Mouse (Mus musculus) forebrain, embryonic 14.5 days (tissue): Measurements from ENCODE around the gene Aqp3. TPM values are rescaled to one million over a fixed set of nuclear protein-coding genes. Genes with fewer than 3 reads are reported as not detected.

ENCODE experiments used
- ATAC-seq: fragments of 200-750 bp; cut with Nextera tagmentation; 2 replicates; pipeline ENCODE4 v1.8.0; 2017; ENCODE audit warnings: mild to moderate bottlenecking, moderate library complexity
- DNase-seq: peaks from one replicate; pipeline ENCODE4 v3.0.0-alpha.2; 2015; ENCODE audit warnings: low spot score
- H3K27ac ChIP-seq: fragments of 300-500 bp; sonication (generic); 2 replicates; pipeline ENCODE4 v1.5.1; 2014; ENCODE audit warnings: low read depth, mild to moderate bottlenecking, control low read depth, low read length, moderate library complexity
- H3K27me3 ChIP-seq: fragments of 300-500 bp; sonication (generic); replicated peaks from 2 replicates; pipeline ENCODE4 v1.6.1; 2014; ENCODE audit warnings: low read length, control low read depth, mixed read lengths; ENCODE audit not compliant: control insufficient read depth, insufficient read depth
- H3K36me3 ChIP-seq: fragments of 300-500 bp; sonication (generic); 2 replicates; pipeline ENCODE4 v1.6.1; 2014; ENCODE audit warnings: low read length, control low read depth; ENCODE audit not compliant: control insufficient read depth, insufficient read depth
- H3K4me1 ChIP-seq: fragments of 300-500 bp; sonication (generic); 2 replicates; pipeline ENCODE4 v1.6.1; 2014; ENCODE audit warnings: antibody characterized with exemption, low read length, control low read depth; ENCODE audit not compliant: control insufficient read depth, insufficient read depth
- H3K4me2 ChIP-seq: fragments of 300-500 bp; sonication (generic); 2 replicates; pipeline ENCODE4 v1.6.1; 2014; ENCODE audit warnings: mild to moderate bottlenecking, control low read depth, low read length
- H3K4me3 ChIP-seq: fragments of 300-500 bp; sonication (generic); 2 replicates; pipeline ENCODE4 v1.5.1; 2014; ENCODE audit warnings: low read depth, low read length, control low read depth
- H3K9ac ChIP-seq: fragments of 300-500 bp; sonication (generic); 2 replicates; pipeline ENCODE4 v1.6.1; 2014; ENCODE audit warnings: mild to moderate bottlenecking, low read length, control low read depth, moderate library complexity
- H3K9me3 ChIP-seq: fragments of 300-500 bp; sonication (generic); replicated peaks from 2 replicates; pipeline ENCODE4 v1.6.1; 2016; ENCODE audit warnings: low read length, control low read depth, mixed read lengths; ENCODE audit not compliant: control insufficient read depth
- WGBS: fragments of 180-500 bp; shearing (Covaris S2); extraction: QIAGEN DNeasy Blood & Tissue Kit; methylation state at CpG from one replicate; pipeline ENCODE4 v1.1.7; 2014; 5-methylcytosine and 5-hydroxymethylcytosine counted together
- polyA plus RNA-seq: library from polyadenylated mRNA; unstranded; fragments of >200 nt; fragmentation: Nextera tagmentation; extraction: Ambion mirVana; gene quantifications from 2 replicates; pipeline ENCODE4 v1.2.1, GENCODE M21; 2014

The Aqp3 gene
- polyA plus RNA-seq, 1 experiment from 2014 or later = not detected

DNA sequence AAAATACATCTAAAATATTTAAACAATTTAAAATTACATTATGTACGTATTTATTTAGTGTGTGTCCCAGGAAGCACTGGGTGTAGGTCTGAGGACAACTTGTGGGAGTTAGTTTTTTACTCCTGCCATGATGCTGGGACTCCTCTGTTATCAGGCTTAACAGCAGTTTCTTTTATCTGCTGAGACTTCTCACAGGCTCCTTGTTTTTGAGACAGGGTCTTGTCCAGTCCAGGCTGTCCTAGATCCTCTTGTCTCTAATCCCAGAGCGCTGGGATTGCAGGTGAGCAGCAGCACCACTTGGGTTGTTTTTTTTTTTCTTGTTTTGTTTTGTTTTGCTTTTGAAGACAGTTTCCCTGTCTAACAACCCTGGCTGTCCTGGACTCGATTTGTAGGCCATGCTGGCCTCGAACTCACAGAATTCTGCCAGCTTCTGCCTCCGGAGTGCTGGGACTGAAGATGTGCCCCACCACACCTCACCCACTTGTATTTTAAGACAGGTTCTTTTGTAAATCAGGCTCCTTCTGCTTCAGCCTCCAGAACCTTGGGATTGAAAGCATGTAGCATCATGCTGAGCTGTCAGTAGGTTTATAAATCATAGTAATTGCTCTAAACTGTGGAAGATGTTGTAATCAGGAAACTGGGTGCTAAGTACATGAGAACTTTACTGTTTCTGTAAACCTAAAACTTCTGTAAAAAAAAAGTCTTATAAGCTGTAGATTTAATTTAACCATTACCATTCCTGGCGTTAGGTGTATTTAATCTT, 35.7 kb upstream of the Aqp3 start:
- no peaks in the 10 kb centered on the region for H3K27me3 ChIP-seq
- H3K4me3 ChIP-seq = no peak overlapping the region
- no peak for DNase-seq
- WGBS = 81% methylated on average over 6 of the region's 6 CpGs
- no peak overlapping the region for H3K27ac ChIP-seq
- no peak overlapping the region for H3K9ac ChIP-seq
- ATAC-seq = no peak
- no peaks in the 10 kb centered on the region for H3K9me3 ChIP-seq
- no peak overlapping the region for H3K4me2 ChIP-seq
- no peaks in the 10 kb centered on the region for H3K36me3 ChIP-seq
- 0 out of 2 replicates have a peak, but pooled peaks cover 3% of the 10 kb centered on the region for H3K4me1 ChIP-seq

DNA sequence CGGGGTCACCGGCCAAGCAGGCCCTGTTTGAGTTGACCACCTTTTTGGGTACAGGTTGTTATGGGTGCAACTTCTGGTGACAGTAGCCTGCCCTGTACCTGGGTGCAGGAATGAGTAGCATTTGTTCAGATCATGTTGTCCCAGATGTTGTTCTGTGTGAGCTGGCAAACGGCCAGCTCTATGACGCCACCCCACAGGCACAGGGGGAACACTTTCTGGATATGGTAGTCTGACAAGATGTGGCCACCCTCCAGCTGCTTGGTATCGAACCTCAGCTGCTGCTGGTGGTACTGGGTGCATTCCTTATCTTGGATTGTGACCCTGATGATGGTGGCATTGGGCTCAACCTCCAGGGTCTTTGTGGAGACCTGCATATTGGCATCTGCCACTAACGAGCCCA, 34.5 kb upstream of the Aqp3 start:
- H3K36me3 ChIP-seq = no peaks in the 10 kb centered on the region
- H3K4me2 ChIP-seq = no peak overlapping the region
- no peaks in the 10 kb centered on the region for H3K9me3 ChIP-seq
- no peak overlapping the region for H3K4me3 ChIP-seq
- DNase-seq = no peak
- H3K27me3 ChIP-seq = no peaks in the 10 kb centered on the region
- ATAC-seq = no peak
- 69% methylated on average over 6 of the region's 6 CpGs for WGBS
- no peak overlapping the region for H3K9ac ChIP-seq
- H3K27ac ChIP-seq = no peak overlapping the region
- H3K4me1 ChIP-seq = 0 out of 2 replicates have a peak, but pooled peaks cover 3% of the 10 kb centered on the region

DNA sequence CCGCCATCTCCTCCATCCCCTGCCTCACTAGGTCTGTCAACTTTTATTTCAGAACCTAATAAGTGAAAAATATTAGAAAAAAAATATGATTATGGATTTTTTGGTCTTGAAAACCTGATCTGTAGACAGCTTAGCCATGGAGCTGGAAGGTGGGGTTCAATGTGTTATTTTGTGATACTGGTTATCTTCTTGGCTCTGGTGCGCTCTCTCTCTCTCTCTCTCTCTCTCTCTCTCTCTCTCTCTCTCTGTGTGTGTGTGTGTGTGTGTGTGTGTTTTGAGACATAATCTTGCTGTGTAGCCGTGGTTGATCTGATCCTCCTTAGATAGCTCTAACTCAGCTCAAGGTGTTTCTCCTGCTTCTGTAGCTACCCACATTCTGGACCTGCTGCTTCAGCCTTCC, 31.9 kb upstream of the Aqp3 start:
- H3K4me3 ChIP-seq = no peak overlapping the region
- DNase-seq = no peak
- no peaks in the 10 kb centered on the region for H3K36me3 ChIP-seq
- WGBS = 85% methylated on average over 3 of the region's 3 CpGs
- H3K9me3 ChIP-seq = no peaks in the 10 kb centered on the region
- no peaks in the 10 kb centered on the region for H3K4me1 ChIP-seq
- no peak for ATAC-seq
- H3K27me3 ChIP-seq = no peaks in the 10 kb centered on the region
- H3K4me2 ChIP-seq = no peak overlapping the region
- no peak overlapping the region for H3K27ac ChIP-seq
- no peak overlapping the region for H3K9ac ChIP-seq

DNA sequence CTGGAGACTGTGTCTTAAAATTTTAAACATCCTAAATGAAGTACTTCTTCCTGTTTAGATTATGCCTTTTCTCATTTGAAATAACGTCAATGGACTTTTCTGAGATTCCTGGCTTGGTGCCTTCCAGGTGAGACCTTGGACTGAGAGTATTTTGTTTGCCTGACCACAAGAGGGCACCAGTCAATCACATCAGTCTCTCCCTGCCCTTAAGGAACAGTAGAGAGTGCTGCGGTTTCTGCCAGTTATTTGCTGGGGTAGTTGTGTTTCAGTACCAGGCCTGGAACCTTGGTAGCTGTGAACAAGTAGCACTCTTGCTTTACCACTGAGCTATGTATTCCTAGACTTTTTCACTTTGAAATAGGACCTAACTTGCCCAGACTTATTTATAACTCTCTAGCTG, 31.4 kb upstream of the Aqp3 start:
- ATAC-seq = peak; percentile 54; the same call in 1 of the 2 replicates
- 6% methylated on average over 2 of the region's 2 CpGs for WGBS
- H3K4me1 ChIP-seq = no peaks in the 10 kb centered on the region
- no peak overlapping the region for H3K9ac ChIP-seq
- H3K36me3 ChIP-seq = no peaks in the 10 kb centered on the region
- DNase-seq = peak; percentile 72
- no peak overlapping the region for H3K27ac ChIP-seq
- H3K9me3 ChIP-seq = no peaks in the 10 kb centered on the region
- H3K4me3 ChIP-seq = no peak overlapping the region
- H3K27me3 ChIP-seq = no peaks in the 10 kb centered on the region
- no peak overlapping the region for H3K4me2 ChIP-seq

DNA sequence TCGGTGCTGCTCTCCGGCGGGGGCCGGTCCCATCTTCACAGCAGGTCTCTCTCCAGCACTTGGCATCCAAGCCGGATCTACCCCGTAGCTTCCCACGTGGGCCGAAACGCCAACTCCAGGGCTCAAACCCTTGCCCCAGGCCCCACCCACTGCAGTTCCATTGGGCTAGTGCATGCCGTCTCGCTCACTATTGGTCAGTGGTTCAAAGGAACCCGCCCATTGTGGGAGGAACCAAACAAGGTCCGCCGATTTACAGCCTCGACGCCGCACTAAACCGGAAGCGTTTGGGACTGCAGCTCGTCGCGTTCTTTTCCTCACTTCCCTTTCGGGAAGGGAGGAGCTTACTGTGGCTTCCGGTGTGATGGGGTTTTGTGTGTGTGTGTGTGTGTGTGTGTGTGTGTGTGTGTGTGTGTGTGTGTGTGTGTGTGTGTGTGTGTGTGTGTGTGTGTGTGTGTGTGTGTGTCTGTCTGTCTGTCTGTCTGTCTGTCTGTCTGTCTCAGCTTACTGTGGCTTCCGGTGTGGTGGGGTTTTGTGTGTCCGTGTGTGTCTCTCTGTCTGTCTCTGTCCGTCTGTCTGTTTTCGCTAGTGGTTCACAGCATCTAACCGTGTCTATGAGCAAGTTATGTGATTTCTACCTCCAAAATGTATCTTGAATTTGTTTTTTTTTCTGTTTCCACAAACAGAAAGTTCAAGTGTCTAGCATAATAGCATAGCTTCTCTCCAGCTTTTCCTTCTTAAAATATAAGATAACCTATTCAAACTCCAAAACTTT, 26.4 kb upstream of the Aqp3 start, which contains the start of gene Nol6:
Nol6 (minus strand) TSS at position 276 of the 772 bp plus-strand sequence.
- peaks cover 30% of the 10 kb centered on the region for H3K36me3 ChIP-seq
- no peak within 1 kb of the TSS for H3K27ac ChIP-seq
- H3K9me3 ChIP-seq = no peaks in the 10 kb centered on the region
- 3% methylated on average over 29 of the region's 29 CpGs for WGBS
- H3K27me3 ChIP-seq = no peaks in the 10 kb centered on the region
- ATAC-seq (peak; percentile 100), DNase-seq (peak; percentile 100)
- H3K4me1 ChIP-seq = no peaks in the 10 kb centered on the region
- peak within 1 kb of the TSS; percentile 63 for H3K4me3 ChIP-seq
- peak within 1 kb of the TSS; percentile 83 for H3K4me2 ChIP-seq
- peak within 1 kb of the TSS; percentile 67 for H3K9ac ChIP-seq

DNA sequence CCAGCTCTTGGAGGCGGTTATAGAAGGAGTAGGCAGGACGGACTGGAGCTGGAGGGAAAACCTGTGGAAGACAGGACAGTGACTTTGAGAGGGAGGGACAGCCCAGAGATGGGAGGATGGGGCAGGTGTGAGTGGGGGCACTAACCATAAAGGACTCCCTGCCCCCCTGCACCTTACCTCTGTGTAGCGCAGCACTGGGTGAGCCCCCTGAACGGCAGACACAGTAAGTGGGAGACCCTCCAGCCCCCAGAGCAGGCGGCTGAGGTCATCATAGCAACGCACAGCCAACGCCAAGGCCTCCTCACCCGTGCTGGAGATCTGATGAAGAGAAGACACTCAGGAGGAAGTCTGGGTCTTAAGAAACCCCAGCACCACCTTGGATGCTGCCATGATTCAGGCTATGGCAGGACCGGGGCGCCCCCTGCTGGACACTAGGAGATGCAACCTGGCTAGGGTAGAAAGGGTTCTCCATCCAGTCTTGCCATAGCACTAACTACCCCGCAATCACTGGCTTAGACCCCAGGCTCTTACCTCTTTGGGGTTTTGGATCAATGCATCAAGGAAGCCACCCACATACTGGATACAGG, 20.8 kb upstream of the Aqp3 start:
- H3K4me1 ChIP-seq = no peaks in the 10 kb centered on the region
- H3K27me3 ChIP-seq = no peaks in the 10 kb centered on the region
- peaks cover 84% of the 10 kb centered on the region for H3K36me3 ChIP-seq
- no peaks in the 10 kb centered on the region for H3K9me3 ChIP-seq
- no peak overlapping the region for H3K27ac ChIP-seq
- H3K4me3 ChIP-seq = no peak overlapping the region
- ATAC-seq (0 out of 2 replicates have a peak, but pooled peaks have one; percentile 22), DNase-seq (peak; percentile 65)
- no peak overlapping the region for H3K4me2 ChIP-seq
- WGBS = 75% methylated on average over 11 of the region's 11 CpGs
- H3K9ac ChIP-seq = no peak overlapping the region

DNA sequence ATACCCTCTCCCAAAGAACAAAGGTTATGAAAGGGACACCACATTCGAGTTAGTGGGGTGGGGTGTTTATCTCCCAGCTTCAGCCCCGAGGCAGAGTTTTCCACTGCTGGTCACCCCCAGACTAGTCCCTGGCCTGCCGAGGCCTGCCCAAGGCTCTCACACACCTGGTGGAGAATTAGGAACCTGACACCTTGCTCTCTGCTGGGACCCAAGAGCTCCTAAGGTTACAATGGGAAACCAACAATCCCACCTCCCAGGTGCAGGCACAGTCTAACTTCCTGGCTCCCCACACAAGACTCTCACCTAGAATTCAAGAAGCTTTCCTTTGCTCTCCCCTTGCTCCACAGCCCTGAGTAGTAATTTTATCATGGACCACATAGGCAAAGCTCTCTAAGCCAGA, 18.8 kb upstream of the Aqp3 start:
- no peak overlapping the region for H3K27ac ChIP-seq
- H3K4me2 ChIP-seq = no peak overlapping the region
- no peak overlapping the region for H3K9ac ChIP-seq
- ATAC-seq = no peak
- H3K36me3 ChIP-seq = peaks cover 78% of the 10 kb centered on the region
- H3K4me3 ChIP-seq = no peak overlapping the region
- no peak for DNase-seq
- H3K4me1 ChIP-seq = no peaks in the 10 kb centered on the region
- H3K9me3 ChIP-seq = no peaks in the 10 kb centered on the region
- 87% methylated on average over 3 of the region's 3 CpGs for WGBS
- no peaks in the 10 kb centered on the region for H3K27me3 ChIP-seq

DNA sequence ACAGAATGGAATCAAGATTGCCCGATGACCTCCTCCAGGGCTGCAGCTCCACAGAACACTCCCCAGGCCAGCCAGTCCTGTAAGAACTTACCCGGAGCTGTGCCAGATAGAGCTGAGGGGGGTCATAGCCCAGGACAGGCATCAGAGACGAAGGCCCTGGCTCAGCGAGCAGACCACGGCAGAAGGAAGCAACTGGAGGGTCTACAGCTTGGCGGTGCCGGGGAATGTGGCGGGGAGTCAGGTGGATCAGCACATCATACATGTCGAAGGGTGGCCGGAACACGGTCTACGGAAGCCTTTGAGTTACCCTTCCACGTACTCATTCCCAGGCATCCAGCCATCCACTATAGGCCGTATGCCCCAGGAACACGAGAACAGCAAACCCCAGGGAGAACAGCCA, 17.8 kb upstream of the Aqp3 start:
- Histone ChIP-seq H3K9me3 (no peaks in the 10 kb centered on the region), H3K27me3 (no peaks in the 10 kb centered on the region), H3K36me3 (peaks cover 69% of the 10 kb centered on the region), H3K9ac (no peak overlapping the region), H3K4me2 (no peak overlapping the region), H3K27ac (no peak overlapping the region), H3K4me1 (no peaks in the 10 kb centered on the region), H3K4me3 (no peak overlapping the region)
- 94% methylated on average over 15 of the region's 15 CpGs for WGBS
- no peak for DNase-seq
- ATAC-seq = no peak
